Mouse (Mus musculus) liver, embryonic 14.5 days (tissue): ENCODE data around the gene Mrps24. TPM values are rescaled to one million over a fixed set of nuclear protein-coding genes. Genes with fewer than 3 reads are reported as not detected.

Source experiments
- ATAC-seq: fragments of 200-750 bp; cut with Nextera tagmentation; 2 replicates; pipeline ENCODE4 v1.8.0; 2017; ENCODE audit warnings: moderate number of reproducible peaks, mild to moderate bottlenecking, moderate library complexity; ENCODE audit not compliant: insufficient read depth
- DNase-seq, 3 experiments: peaks; one replicate each; pipeline ENCODE4 v3.0.0-alpha.2; 2012 to 2013; ENCODE audit warnings: low read depth in 3 of 3, low spot score in 3 of 3
- H3K27ac ChIP-seq: fragments of 300-500 bp; sonication (generic); 2 replicates; pipeline ENCODE4 v1.5.1; 2014; ENCODE audit warnings: moderate library complexity, mild to moderate bottlenecking, control low read depth, inconsistent platforms
- H3K27me3 ChIP-seq: fragments of 300-500 bp; sonication (generic); 2 replicates; pipeline ENCODE4 v1.6.1; 2014; ENCODE audit warnings: mild to moderate bottlenecking, low read length, moderate library complexity; ENCODE audit not compliant: control insufficient read depth, insufficient read depth
- H3K36me3 ChIP-seq: fragments of 300-500 bp; sonication (generic); replicated peaks from 2 replicates; pipeline ENCODE4 v1.6.1; 2014; ENCODE audit warnings: low read depth; ENCODE audit not compliant: control insufficient read depth, insufficient read depth
- H3K4me1 ChIP-seq, 2 experiments: fragments of 200-500 bp in 1 of 2; fragments of 300-500 bp in 1 of 2; sonication (generic) in 1 of 2; replicated peaks; 2 replicates each; pipeline ENCODE4 v1.6.1; 2012 to 2014; ENCODE audit warnings: antibody characterized with exemption in 1 of 2, inconsistent platforms in 1 of 2, low read length in 1 of 2; ENCODE audit not compliant: control insufficient read depth in 2 of 2, insufficient read depth in 2 of 2
- H3K4me2 ChIP-seq: fragments of 300-500 bp; sonication (generic); 2 replicates; pipeline ENCODE4 v1.6.1; 2014; ENCODE audit warnings: low read depth, mild to moderate bottlenecking, control low read depth, moderate library complexity
- H3K4me3 ChIP-seq, 2 experiments: fragments of 200-500 bp in 1 of 2; fragments of 300-500 bp in 1 of 2; sonication (generic) in 1 of 2; 2 replicates each; pipeline ENCODE4 v1.5.1; 2012 to 2014; ENCODE audit warnings: low read depth in 2 of 2, low read length in 2 of 2, mild to moderate bottlenecking in 2 of 2, control low read depth in 1 of 2, inconsistent platforms in 1 of 2, moderate library complexity in 1 of 2; ENCODE audit not compliant: insufficient read depth in 1 of 2
- H3K9ac ChIP-seq: fragments of 300-500 bp; sonication (generic); replicated peaks from 2 replicates; pipeline ENCODE4 v1.6.1; 2014; ENCODE audit warnings: mild to moderate bottlenecking, control low read depth, moderate library complexity
- H3K9me3 ChIP-seq: fragments of 300-500 bp; sonication (generic); 2 replicates; pipeline ENCODE4 v1.6.1; 2016; ENCODE audit warnings: low read length, mixed read lengths; ENCODE audit not compliant: control insufficient read depth
- CTCF ChIP-seq: IDR thresholded peaks from 2 replicates; pipeline ENCODE4 v1.5.1; 2016; ENCODE audit warnings: antibody characterized with exemption, low read depth, control low read depth
- EP300 ChIP-seq: IDR thresholded peaks from 2 replicates; pipeline ENCODE4 v1.6.1; 2016; ENCODE audit warnings: antibody characterized with exemption, low read depth
- WGBS: fragments of 180-500 bp; shearing (Covaris S2); extraction: QIAGEN DNeasy Blood & Tissue Kit; methylation state at CpG from one replicate; pipeline ENCODE4 v1.1.7; 2014; ENCODE audit not compliant: insufficient replicate concordance; 5-methylcytosine and 5-hydroxymethylcytosine counted together
- polyA plus RNA-seq, 2 experiments: library from polyadenylated mRNA; depleted of rRNA in 1 of 2; stranded (reverse) in 1 of 2; unstranded in 1 of 2; fragments of >200 nt; fragmentation: Nextera tagmentation in 1 of 2; extraction: Ambion mirVana in 1 of 2; gene quantifications; 2 replicates each; pipeline versions ENCODE4 v1.2.1 to v1.2.3; 2012 to 2014

The Mrps24 gene
- polyA plus RNA-seq, 2 experiments = 61.8 to 130 TPM

- ATAC-seq = no peak
- peaks cover 6 to 9% of the 10 kb centered on the region in 2 experiments; a peak in 3 of 4 replicates for H3K4me1 ChIP-seq
- H3K36me3 ChIP-seq = no peaks in the 10 kb centered on the region
- no peak overlapping the region for H3K27ac ChIP-seq
- no peak overlapping the region for H3K4me2 ChIP-seq
- no peak overlapping the region for H3K4me3 ChIP-seq
- no peaks in the 10 kb centered on the region for H3K27me3 ChIP-seq
- H3K9ac ChIP-seq = no peak overlapping the region
- DNase-seq = no peak
- WGBS = 64% methylated on average over 7 of the region's 7 CpGs
- no peaks in the 10 kb centered on the region for H3K9me3 ChIP-seq
- TF ChIP-seq CTCF (peak; percentile 77), EP300 (no peak)
These were observed 26.6 kb upstream of the Mrps24 start for GRCm38 (mm10) chr11:5742106-5742505.

DNA sequence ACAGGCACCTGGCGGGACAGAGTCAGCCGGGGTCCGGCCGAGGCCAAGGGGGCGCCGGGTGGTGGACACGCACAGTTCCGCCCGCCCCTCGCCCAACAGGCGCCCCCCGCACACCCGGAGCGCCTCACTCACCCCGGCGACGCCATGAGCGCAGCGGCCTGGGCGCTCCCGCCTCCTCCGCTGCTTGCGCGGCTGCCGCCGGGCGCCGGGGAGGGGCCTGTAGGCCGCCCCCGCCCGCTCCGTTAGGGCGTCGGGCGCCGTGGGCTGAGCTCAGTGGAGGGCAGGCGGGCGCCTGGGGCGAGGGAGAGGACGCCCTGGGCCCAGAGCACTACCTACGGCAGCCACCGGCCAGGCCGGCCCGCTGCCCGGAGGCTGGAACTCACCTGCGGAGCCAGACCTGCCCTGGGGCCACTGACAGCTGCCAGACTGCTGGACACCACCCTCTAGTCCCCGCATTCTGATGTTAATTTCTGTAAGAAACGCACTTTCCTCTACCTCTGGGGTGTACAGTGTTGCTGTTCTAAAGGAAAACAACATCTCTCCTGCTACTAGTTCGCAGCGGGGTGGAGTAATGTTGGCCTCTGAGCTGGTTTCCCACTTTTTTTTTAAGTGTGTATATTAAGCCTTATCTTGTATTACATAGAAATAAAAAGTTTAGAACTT is 25.6 kb upstream of the Mrps24 start:
- Histone ChIP-seq H3K27ac (peak overlapping the region; percentile 79), H3K36me3 (no peaks in the 10 kb centered on the region), H3K4me2 (peak overlapping the region; percentile 72), H3K4me1 (peaks cover 6 to 9% of the 10 kb centered on the region in 2 experiments; a peak in 3 of 4 replicates), H3K4me3 (peak overlapping the region; percentile 72 to 74), H3K9ac (peak overlapping the region; percentile 92), H3K9me3 (no peaks in the 10 kb centered on the region), H3K27me3 (no peaks in the 10 kb centered on the region)
- TF ChIP-seq CTCF = no peak
- TF ChIP-seq EP300 = no peak
- peak; percentile 99 for ATAC-seq
- under 1% methylated on average over 40 of the region's 50 CpGs for WGBS
- peak; percentile 70 to 71 (median 70) for DNase-seq

DNA sequence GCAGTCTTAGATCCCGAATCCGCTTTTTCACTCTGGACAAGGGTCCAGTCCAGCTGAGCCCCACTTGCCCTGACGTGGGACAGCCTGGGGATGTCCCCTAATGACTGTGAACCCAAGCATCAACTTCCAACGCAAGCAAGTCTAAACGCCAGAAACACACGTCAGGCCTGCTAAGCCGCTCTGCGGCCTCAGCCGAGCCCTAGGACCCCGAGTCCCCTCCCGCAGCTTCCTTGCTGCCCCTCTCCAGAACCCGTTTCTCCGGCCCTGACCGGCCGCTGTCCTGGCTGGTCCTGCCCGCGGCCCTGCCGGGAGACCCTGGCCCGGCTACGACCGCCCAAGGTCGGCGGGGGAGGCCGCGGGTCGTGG is 25.1 kb upstream of the Mrps24 start:
- Histone ChIP-seq H3K36me3 (no peaks in the 10 kb centered on the region), H3K9me3 (no peaks in the 10 kb centered on the region), H3K4me3 (peak overlapping the region; percentile 72 to 74), H3K27me3 (no peaks in the 10 kb centered on the region), H3K4me1 (peaks cover 6 to 9% of the 10 kb centered on the region in 2 experiments; a peak in 3 of 4 replicates), H3K27ac (peak overlapping the region; percentile 34), H3K4me2 (peak overlapping the region; percentile 72), H3K9ac (peak overlapping the region; percentile 92)
- ATAC-seq (peak; percentile 52), DNase-seq (no peak)
- WGBS = 3% methylated on average over 26 of the region's 26 CpGs
- no peak for TF ChIP-seq EP300
- TF ChIP-seq CTCF = no peak

GRCm38 (mm10) chr11:5739846-5740245 is 24.4 kb upstream of the Mrps24 start:
- Histone ChIP-seq H3K4me1 (peaks cover 6 to 9% of the 10 kb centered on the region in 2 experiments; a peak in 3 of 4 replicates), H3K36me3 (no peaks in the 10 kb centered on the region), H3K4me3 (peak overlapping the region; percentile 12 to 72; a peak in 3 of 4 replicates), H3K27ac (peak overlapping the region; percentile 21; the same call in 1 of the 2 replicates), H3K4me2 (peak overlapping the region; percentile 72), H3K9me3 (no peaks in the 10 kb centered on the region), H3K9ac (peak overlapping the region; percentile 32), H3K27me3 (no peaks in the 10 kb centered on the region)
- ATAC-seq (no peak), DNase-seq (no peak)
- 49% methylated on average over 3 of the region's 3 CpGs for WGBS
- TF ChIP-seq CTCF (no peak), EP300 (no peak)

- no peak for TF ChIP-seq EP300
- TF ChIP-seq CTCF = no peak
- Histone ChIP-seq H3K27me3 (no peaks in the 10 kb centered on the region), H3K36me3 (no peaks in the 10 kb centered on the region), H3K27ac (no peak overlapping the region), H3K4me3 (no peak overlapping the region), H3K9ac (no peak overlapping the region), H3K4me2 (no peak overlapping the region), H3K4me1 (peaks cover 6 to 9% of the 10 kb centered on the region in 2 experiments; a peak in 3 of 4 replicates), H3K9me3 (no peaks in the 10 kb centered on the region)
- 77% methylated on average over 5 of the region's 5 CpGs for WGBS
- ATAC-seq (no peak), DNase-seq (no peak)
These were observed 23.6 kb upstream of the Mrps24 start for GRCm38 (mm10) chr11:5738888-5739632.
